Mouse (Mus musculus) 416B (cell line): Measurements from ENCODE around the gene Macrod2.

Experiments
- DNase-seq: peaks from one replicate; pipeline ENCODE4 v3.0.0; 2011; ENCODE audit warnings: low read depth

Macrod2 gene

GRCm38 (mm10) chr2:141998901-141999300, 1603.8 kb downstream of the Macrod2 start:
- DNase-seq = no peak

DNA sequence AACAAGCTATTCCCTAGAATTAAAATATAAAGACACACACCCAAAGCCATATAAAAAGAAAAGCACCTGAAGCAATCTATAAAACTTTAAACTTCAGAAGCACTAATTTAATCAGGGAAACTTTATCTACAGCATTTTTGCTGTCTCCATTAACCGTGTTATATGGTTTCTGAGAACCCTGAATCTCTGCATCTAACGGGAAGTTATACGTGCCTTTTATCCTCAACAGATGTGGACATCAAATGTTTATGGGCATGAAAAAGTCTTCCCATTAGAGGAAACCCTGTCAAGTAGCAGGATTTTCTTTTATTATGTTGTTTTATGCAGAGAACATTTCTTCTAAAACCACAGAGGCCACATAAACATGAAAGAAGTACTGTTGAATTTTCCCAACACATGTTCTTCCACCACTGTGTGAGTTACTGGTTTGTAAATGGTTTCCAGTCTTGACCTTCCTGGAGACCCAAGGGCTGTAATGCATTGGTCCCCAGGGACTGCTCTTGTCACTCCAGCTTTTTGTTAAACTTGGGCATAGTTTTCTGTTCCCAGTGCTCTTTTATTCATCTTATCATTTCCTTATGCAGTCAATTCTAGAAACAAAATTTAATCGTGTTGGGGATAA, 1629.5 kb downstream of the Macrod2 start:
- no peak for DNase-seq

DNA sequence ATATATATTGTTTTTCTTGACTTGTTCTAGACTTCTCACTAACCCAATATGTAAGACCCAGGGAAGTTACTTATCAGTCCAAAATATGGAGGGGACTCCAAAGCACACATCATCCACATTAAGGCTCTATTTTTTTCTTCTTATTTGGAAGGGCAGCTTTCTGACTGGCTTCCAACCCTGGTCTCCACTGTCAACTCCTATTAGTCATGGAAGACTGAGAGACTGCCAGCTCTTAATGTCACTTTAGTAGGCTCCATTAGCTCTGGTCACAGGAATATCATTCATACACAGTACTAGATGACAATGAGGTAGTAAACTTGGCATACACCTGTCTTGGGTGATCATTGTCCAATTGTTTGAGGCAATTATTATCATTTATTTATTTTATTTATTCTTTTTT, 1631.6 kb downstream of the Macrod2 start:
- no peak for DNase-seq

DNA sequence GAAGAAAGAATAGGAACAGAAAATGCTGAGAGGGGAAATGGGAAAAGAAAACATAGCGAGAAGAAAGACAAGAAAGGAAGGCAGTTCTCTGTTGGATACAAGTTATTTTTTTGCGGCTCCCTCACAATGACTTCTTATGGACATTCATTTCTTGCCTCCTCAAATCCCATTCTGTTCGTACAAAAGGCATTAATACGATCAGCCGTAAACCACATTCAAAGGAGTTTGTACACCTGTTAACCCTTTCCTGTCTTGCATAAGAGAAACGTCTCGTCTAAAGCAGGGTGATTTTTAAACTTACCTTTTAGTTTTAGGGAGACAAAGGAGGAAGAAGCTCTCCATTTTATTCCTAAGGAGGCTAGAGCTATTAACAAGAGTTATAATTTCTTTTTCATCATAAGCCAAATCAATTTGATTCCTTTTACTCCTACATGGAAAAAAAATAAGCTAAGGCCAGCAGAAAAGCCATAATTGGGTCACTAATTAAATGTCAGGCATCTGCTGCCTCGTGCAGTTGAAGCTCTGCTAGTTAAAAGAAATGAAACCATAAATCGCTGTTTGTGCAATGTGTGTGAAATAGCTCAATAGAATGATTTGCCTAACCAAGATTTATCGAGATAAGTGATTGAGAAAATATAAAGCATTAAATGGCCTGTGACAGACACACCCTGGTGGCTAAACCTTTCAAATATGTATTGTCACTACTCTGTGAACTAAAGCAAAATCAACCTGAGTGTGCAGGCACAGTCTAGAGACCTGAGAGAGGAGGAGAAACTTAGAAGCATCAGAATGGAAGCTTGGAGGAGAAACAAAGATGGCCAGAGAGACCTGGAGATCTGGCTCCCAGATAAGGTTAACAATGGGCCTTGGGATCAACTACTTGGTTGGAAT, 1635.9 kb downstream of the Macrod2 start:
- no peak for DNase-seq

- no peak for DNase-seq
Measured at GRCm38 (mm10) chr2:142055576-142055975, 1660.5 kb downstream of the Macrod2 start.

GRCm38 (mm10) chr2:142057889-142058750, 1663.0 kb downstream of the Macrod2 start:
- no peak for DNase-seq

GRCm38 (mm10) chr2:142058751-142059090, 1663.6 kb downstream of the Macrod2 start:
- no peak for DNase-seq

DNA sequence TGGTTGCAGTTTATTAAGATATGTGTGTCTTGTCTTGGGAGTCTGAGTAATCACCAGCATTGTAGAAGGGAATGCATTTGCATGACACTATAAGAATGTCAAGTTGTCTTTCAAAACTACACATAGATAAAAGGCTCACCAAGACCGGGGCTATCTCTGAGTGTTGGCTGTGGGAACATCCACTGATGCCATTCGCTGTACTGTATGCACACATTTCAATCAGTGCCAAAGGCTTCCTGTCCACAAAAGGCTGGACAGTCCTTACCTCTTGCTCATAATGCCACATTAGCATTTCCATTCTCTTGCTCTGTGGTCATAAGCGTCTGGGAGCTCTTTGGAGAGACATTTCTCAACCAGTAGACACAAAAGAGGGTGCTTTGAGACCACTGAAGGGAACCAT, 1713.8 kb downstream of the Macrod2 start:
- no peak for DNase-seq

- no peak for DNase-seq
Measured at GRCm38 (mm10) chr2:142116623-142117022, 1721.5 kb downstream of the Macrod2 start.

- no peak for DNase-seq
Measured at GRCm38 (mm10) chr2:142128109-142128508, 1733.0 kb downstream of the Macrod2 start.

DNA sequence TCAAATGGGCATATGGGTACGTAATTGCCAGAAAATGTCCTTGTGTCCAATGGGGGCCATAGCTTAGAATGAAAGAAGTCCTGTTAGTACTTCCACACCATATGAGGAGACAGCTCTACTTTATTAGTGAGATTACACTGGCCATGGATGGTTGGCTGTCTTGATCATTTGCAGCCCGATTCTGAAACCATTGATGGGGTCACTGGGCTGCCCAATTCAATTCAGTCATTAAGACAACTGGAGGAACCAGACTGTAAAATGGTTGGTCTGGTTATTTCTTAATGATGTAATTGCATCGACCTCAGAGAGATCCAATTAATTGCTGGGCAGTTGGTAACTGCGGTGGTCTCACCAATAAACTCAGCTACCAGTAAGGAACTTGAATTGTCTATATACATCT, 1734.1 kb downstream of the Macrod2 start:
- no peak for DNase-seq

- no peak for DNase-seq
Measured at GRCm38 (mm10) chr2:142149310-142149709, 1754.2 kb downstream of the Macrod2 start.

DNA sequence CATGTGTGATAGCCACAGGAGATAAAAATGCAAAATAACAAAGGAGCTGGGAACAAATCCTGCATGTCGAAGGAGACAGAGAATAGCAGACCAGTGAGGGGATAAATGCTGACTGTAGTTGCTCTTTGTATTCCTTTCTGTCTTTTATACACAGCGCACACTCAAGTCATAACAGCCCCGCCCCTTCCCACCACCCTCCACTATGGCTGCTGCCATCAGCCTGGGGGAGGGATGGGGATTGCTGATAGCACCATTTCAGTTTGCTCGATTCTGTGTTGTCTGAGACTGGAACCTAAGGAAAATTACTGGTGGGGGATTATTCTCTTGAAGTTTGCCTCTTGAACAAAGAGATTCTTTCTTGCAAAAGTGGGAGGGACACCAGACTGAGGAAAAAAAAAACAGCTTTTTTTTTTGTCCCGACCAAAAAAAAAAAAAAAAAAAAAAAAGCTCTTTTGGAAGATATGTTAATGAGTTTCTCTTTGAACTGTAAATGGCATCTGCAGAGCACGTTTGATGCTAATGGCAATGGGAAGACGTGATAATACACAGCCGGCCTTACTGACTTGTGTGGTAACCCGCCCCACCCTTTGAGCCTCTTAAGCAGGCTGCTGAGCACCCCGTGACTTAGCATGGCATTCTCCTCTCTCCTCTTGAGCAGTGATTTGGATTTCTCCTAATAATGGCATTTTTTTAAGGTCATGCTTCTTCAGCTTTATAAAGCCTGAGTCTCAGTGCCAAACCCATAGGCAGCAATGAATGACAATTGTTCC, 1768.6 kb downstream of the Macrod2 start:
- no peak for DNase-seq

- DNase-seq = no peak
Measured at GRCm38 (mm10) chr2:142169649-142170048, 1774.5 kb downstream of the Macrod2 start.

DNA sequence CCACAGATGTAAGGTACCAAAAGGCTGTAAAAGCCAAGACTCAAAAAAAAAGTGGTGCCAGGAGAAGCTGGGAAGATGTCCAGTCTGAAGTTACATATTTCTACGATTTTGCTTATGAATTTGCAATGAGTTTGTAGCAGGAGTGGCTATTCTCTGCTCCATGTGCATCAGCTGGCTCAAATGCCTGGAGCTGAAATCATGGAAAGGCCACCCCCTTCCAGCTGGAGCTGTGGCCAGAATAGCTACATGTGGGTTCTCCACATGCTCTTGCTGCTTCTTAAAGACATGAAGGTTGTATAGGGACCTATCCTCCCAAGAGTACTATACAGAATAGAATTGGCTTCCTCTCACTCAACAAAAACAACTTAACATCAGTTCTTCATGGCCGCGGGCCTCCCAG, 1777.6 kb downstream of the Macrod2 start:
- DNase-seq = no peak

GRCm38 (mm10) chr2:142174039-142174438, 1778.9 kb downstream of the Macrod2 start:
- no peak for DNase-seq

- no peak for DNase-seq
Measured at GRCm38 (mm10) chr2:142186922-142187321, 1791.8 kb downstream of the Macrod2 start.

- no peak for DNase-seq
Measured at GRCm38 (mm10) chr2:142187428-142187827, 1792.3 kb downstream of the Macrod2 start.

- DNase-seq = no peak
Measured at GRCm38 (mm10) chr2:142217371-142217770, 1822.3 kb downstream of the Macrod2 start.

DNA sequence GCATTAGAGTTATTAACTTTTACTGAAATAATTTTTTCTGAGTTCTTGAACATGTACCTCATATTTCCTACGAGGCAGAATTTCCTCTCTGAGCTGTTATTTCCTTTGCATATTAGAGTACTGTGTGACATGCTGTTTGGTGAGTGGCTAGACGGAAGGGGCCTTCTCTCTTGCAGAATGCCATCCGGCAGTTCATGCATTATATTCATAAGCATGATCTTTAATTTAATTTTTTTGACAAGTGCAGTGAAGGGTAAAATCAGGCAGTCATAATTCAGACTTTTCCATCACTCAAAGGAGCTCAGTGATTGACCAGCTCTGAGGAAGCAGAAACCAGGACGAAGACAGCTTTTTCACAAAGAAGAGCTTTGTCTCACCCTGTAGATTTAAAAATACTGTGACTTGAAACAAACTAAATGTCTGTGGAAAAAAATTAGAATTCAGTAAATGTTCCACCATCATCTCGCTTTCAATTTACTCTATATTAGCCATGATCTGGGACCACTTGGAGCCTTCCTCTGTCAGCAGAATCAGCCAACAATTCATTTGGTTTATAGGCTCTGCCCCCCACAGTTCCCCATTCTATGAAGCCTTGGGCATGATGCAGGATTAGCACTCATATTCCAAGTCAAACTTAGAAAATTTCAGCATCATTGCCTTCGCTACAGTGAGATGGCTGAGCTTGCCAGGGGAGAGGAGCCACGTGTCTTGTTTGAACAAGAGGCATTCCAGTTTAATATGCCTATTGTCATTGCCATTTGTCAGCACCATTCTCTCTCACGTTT, 1827.2 kb downstream of the Macrod2 start:
- no peak for DNase-seq

- no peak for DNase-seq
Measured at GRCm38 (mm10) chr2:142222926-142223325, 1827.8 kb downstream of the Macrod2 start.
